Mouse (Mus musculus): ENCODE measurements around the gene Eif6. TPM values are rescaled to one million over a fixed set of nuclear protein-coding genes. Genes with fewer than 3 reads are reported as not detected.

The Eif6 gene
- total and polyA plus RNA-seq, 3 experiments, result 220 to 463 (median 289) TPM

- H3K9ac ChIP-seq (ENCODE audit: insufficient read depth, low read depth), result no peak overlapping the region
- no peak overlapping the region for H3K4me3 ChIP-seq (replicated peaks in 1 of 3; ENCODE audit: low read depth in 2 of 3, low read length in 2 of 3, poor library complexity in 1 of 3)
- no peak overlapping the region for H3K4me2 ChIP-seq (ENCODE audit: insufficient read depth, low read depth, poor library complexity, severe bottlenecking)
- DNase-seq (ENCODE audit: extremely low read depth), result no peak
- H3K9me3 ChIP-seq (replicated peaks; ENCODE audit: low read length), result peaks cover 5% of the 10 kb centered on the region
- H3K4me1 ChIP-seq (ENCODE audit: control insufficient read depth in 1 of 2, insufficient read depth in 2 of 2), result peaks cover 5 to 6% of the 10 kb centered on the region in 2 experiments
- TF ChIP-seq CHD1 (IDR thresholded peaks at IDR 0.05; ENCODE audit: low read depth, low read length), result no peak
- no peak for TF ChIP-seq ELF1 (IDR thresholded peaks at IDR 0.05; ENCODE audit: low read depth, low read length)
- TF ChIP-seq UBTF (IDR thresholded peaks at IDR 0.05; ENCODE audit: low read depth, low read length), result no peak
- TF ChIP-seq JUND (conservative IDR thresholded peaks at IDR 0.05; ENCODE audit: low read depth, low read length), result no peak
- TF ChIP-seq TBP (conservative IDR thresholded peaks at IDR 0.05; ENCODE audit: low read depth, low read length), result no peak
- TF ChIP-seq CHD2 (IDR thresholded peaks at IDR 0.05; ENCODE audit: low read length), result no peak
- TF ChIP-seq RCOR1 (conservative IDR thresholded peaks at IDR 0.05; ENCODE audit: low read depth, low read length), result no peak
- no peak for TF ChIP-seq NELFE (IDR thresholded peaks at IDR 0.05; ENCODE audit: low read depth, low read length)
- TF ChIP-seq E2F4 (IDR thresholded peaks at IDR 0.05; ENCODE audit: insufficient replicate concordance, low read depth, low read length), result no peak
- no peak for TF ChIP-seq SMC3 (IDR thresholded peaks at IDR 0.05; ENCODE audit: low read depth, low read length)
- TF ChIP-seq ZMIZ1 (IDR thresholded peaks at IDR 0.05; ENCODE audit: low read depth, low read length), result no peak
- TF ChIP-seq POLR2AphosphoS2 (IDR thresholded peaks at IDR 0.05; ENCODE audit: low read depth, low read length), result no peak
- TF ChIP-seq ZC3H11A (IDR thresholded peaks at IDR 0.05; ENCODE audit: low read depth, low read length), result no peak
- no peak for TF ChIP-seq PAX5 (IDR thresholded peaks at IDR 0.05; ENCODE audit: low read length)
- TF ChIP-seq MXI1 (IDR thresholded peaks at IDR 0.05; ENCODE audit: low read depth, low read length), result no peak
- no peak for TF ChIP-seq MAFK (IDR thresholded peaks at IDR 0.05; ENCODE audit: insufficient replicate concordance, low read length)
- no peak for TF ChIP-seq KAT2A (IDR thresholded peaks at IDR 0.05; ENCODE audit: insufficient replicate concordance, low read length)
- TF ChIP-seq GABPA (IDR thresholded peaks at IDR 0.05; ENCODE audit: insufficient replicate concordance, low read depth, low read length), result no peak
- no peaks in the 10 kb centered on the region for H3K36me3 ChIP-seq (replicated peaks in 1 of 2; ENCODE audit: control insufficient read depth in 1 of 2, insufficient read depth in 1 of 2, low read length in 1 of 2)
- H3K27ac ChIP-seq (ENCODE audit: insufficient read depth, low read depth), result no peak overlapping the region
- no peaks in the 10 kb centered on the region for H3K79me2 ChIP-seq (replicated peaks; ENCODE audit: control insufficient read depth, extremely low read depth, insufficient read depth, poor library complexity, severe bottlenecking)
- peaks cover 54% of the 10 kb centered on the region for H3K27me3 ChIP-seq (replicated peaks)
- dilution Hi-C loops (cut with MboI; ENCODE audit: extremely low pct_ligation_motif_present, extremely low pct_unique_long_range_greater_than_20kb, low sequenced_read_pairs) (no loop called here), in situ Hi-C loops (cut with MboI; ENCODE audit: low pct_ligation_motif_present, low pct_unique_long_range_greater_than_20kb, low sequenced_read_pairs) (no loop called here)
Measured at GRCm38 (mm10) chr2:155779506-155779905, 47.2 kb downstream of the Eif6 start.

GRCm38 (mm10) chr2:155779066-155779465, 47.7 kb downstream of the Eif6 start:
- Histone ChIP-seq H3K27me3 (replicated peaks) (peaks cover 55% of the 10 kb centered on the region), H3K36me3 (replicated peaks in 1 of 2; ENCODE audit: control insufficient read depth in 1 of 2, insufficient read depth in 1 of 2, low read length in 1 of 2) (no peaks in the 10 kb centered on the region), H3K4me3 (replicated peaks in 1 of 3; ENCODE audit: low read depth in 2 of 3, low read length in 2 of 3, poor library complexity in 1 of 3) (no peak overlapping the region), H3K79me2 (replicated peaks; ENCODE audit: control insufficient read depth, extremely low read depth, insufficient read depth, poor library complexity, severe bottlenecking) (no peaks in the 10 kb centered on the region), H3K9ac (ENCODE audit: insufficient read depth, low read depth) (no peak overlapping the region; the same call in 1 of the 2 replicates), H3K4me1 (ENCODE audit: control insufficient read depth in 1 of 2, insufficient read depth in 2 of 2) (peaks cover 5 to 6% of the 10 kb centered on the region in 2 experiments), H3K4me2 (ENCODE audit: insufficient read depth, low read depth, poor library complexity, severe bottlenecking) (no peak overlapping the region), H3K27ac (ENCODE audit: insufficient read depth, low read depth) (no peak overlapping the region), H3K9me3 (replicated peaks; ENCODE audit: low read length) (peaks cover 5% of the 10 kb centered on the region)
- TF ChIP-seq MYC (IDR thresholded peaks at IDR 0.05; ENCODE audit: low read depth, low read length), result no peak
- no peak for TF ChIP-seq JUN (IDR thresholded peaks at IDR 0.05; ENCODE audit: insufficient read depth, low read depth, low read length)
- TF ChIP-seq TBP (conservative IDR thresholded peaks at IDR 0.05; ENCODE audit: low read depth, low read length), result no peak
- no peak for TF ChIP-seq USF1 (IDR thresholded peaks at IDR 0.05; ENCODE audit: low read depth, low read length)
- TF ChIP-seq RCOR1 (conservative IDR thresholded peaks at IDR 0.05; ENCODE audit: low read depth, low read length), result no peak
- TF ChIP-seq PAX5 (IDR thresholded peaks at IDR 0.05; ENCODE audit: low read length), result no peak
- no peak for TF ChIP-seq CHD2 (IDR thresholded peaks at IDR 0.05; ENCODE audit: low read length)
- no peak for TF ChIP-seq HCFC1 (IDR thresholded peaks at IDR 0.05; ENCODE audit: low read depth, low read length)
- no peak for TF ChIP-seq MAFK (IDR thresholded peaks at IDR 0.05; ENCODE audit: insufficient replicate concordance, low read length)
- TF ChIP-seq SMC3 (IDR thresholded peaks at IDR 0.05; ENCODE audit: low read depth, low read length), result no peak
- TF ChIP-seq E2F4 (IDR thresholded peaks at IDR 0.05; ENCODE audit: insufficient replicate concordance, low read depth, low read length), result no peak
- dilution Hi-C loops (cut with MboI; ENCODE audit: extremely low pct_ligation_motif_present, extremely low pct_unique_long_range_greater_than_20kb, low sequenced_read_pairs) (no loop called here), in situ Hi-C loops (cut with MboI; ENCODE audit: low pct_ligation_motif_present, low pct_unique_long_range_greater_than_20kb, low sequenced_read_pairs) (no loop called here)
- DNase-seq (ENCODE audit: extremely low read depth), result no peak

Data from CH12.LX (cell line).